Mouse (Mus musculus) C2C12 (cell line): ENCODE measurements around the gene Lrrc37a.

Experiments used
- CEBPB ChIP-seq: IDR thresholded peaks from one replicate; pipeline ENCODE4 v1.6.1; 2011; ENCODE audit warnings: low read depth, mild to moderate bottlenecking, control low read depth, moderate library complexity
- CTCF ChIP-seq: IDR thresholded peaks from one replicate; pipeline ENCODE4 v1.5.1; 2011; ENCODE audit not compliant: control insufficient read depth, insufficient read depth, insufficient read length
- MAX ChIP-seq: IDR thresholded peaks from one replicate; pipeline ENCODE4 v1.6.1; 2011; ENCODE audit warnings: mild to moderate bottlenecking, control low read depth
- MYOD1 ChIP-seq: IDR thresholded peaks from one replicate; pipeline ENCODE4 v1.6.1; 2011; ENCODE audit warnings: low read depth; ENCODE audit not compliant: control insufficient read depth, insufficient read length
- MYOG ChIP-seq: IDR thresholded peaks from one replicate; pipeline ENCODE4 v1.6.1; 2011; ENCODE audit not compliant: control insufficient read depth, insufficient read length; ENCODE audit errors: extremely low read depth
- USF1 ChIP-seq: IDR thresholded peaks from one replicate; pipeline ENCODE4 v1.6.1; 2011; ENCODE audit warnings: low read depth, mild to moderate bottlenecking, control low read depth, moderate library complexity

DNA sequence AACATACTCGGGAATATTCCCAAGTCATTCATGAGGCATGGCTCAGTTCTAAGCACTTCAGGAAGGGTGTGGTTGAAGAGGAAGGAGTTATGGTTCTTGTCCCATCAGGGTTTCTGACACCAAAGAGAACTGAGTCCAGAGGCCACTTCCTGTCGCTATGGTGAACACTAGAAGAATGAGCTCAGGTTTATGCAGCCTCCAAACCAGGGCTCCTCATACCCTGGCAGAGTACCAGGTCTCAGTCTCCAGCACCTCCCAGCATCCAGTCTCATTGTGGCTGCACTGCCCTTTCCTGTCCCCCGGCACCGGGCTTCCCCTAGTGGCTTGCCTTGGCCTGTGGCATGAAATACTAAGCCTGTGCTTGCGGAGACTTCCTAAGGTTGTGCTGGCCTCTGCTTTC is 85.2 kb downstream of the Lrrc37a start:
- no peak for TF ChIP-seq CTCF
- TF ChIP-seq MAX, result no peak
- TF ChIP-seq USF1, result no peak
- TF ChIP-seq MYOG, result no peak
- no peak for TF ChIP-seq MYOD1
- TF ChIP-seq CEBPB, result no peak
